Mouse (Mus musculus) urinary bladder, adult 18-20 months (tissue): ENCODE measurements around the gene Klhl11.

Experiments
- DNase-seq, 2 experiments: peaks; one replicate each; pipeline ENCODE4 v3.0.0; 2022; ENCODE audit warnings: low spot score in 2 of 2, mixed read lengths in 2 of 2

Gene Klhl11

GRCm38 (mm10) chr11:100414021-100414913, 58.3 kb downstream of the Klhl11 start, which contains the start of gene P3h4:
Gene P3h4 (minus strand): TSS chr11:100414836.
- peak; percentile 75 to 84 for DNase-seq

GRCm38 (mm10) chr11:100413541-100413940, 59.0 kb downstream of the Klhl11 start:
- no peak for DNase-seq
